Mouse (Mus musculus) hindbrain, embryonic 11.5 days (tissue): Measurements from ENCODE around the gene Fam57b. TPM values are rescaled to one million over a fixed set of nuclear protein-coding genes. Genes with fewer than 3 reads are reported as not detected.

Experiments used
- ATAC-seq: fragments of 200-750 bp; cut with Nextera tagmentation; 2 replicates; pipeline ENCODE4 v1.8.0; 2017; ENCODE audit warnings: mild to moderate bottlenecking, moderate TSS enrichment, moderate library complexity; ENCODE audit not compliant: low FRiP score
- DNase-seq: peaks from one replicate; pipeline ENCODE4 v3.0.0-alpha.2; 2015; ENCODE audit warnings: low spot score
- H3K27ac ChIP-seq: fragments of 300-500 bp; sonication (generic); 2 replicates; pipeline ENCODE4 v1.5.1; 2014; ENCODE audit warnings: mild to moderate bottlenecking, low read depth, low read length
- H3K27me3 ChIP-seq: fragments of 300-500 bp; sonication (generic); 2 replicates; pipeline ENCODE4 v1.6.1; 2014; ENCODE audit warnings: mild to moderate bottlenecking, low read length, moderate library complexity, mixed read lengths; ENCODE audit not compliant: control insufficient read depth, insufficient read depth
- H3K36me3 ChIP-seq: fragments of 300-500 bp; sonication (generic); 2 replicates; pipeline ENCODE4 v1.6.1; 2014; ENCODE audit warnings: mild to moderate bottlenecking, low read length, moderate library complexity, mixed read lengths; ENCODE audit not compliant: control insufficient read depth, insufficient read depth
- H3K4me1 ChIP-seq: fragments of 300-500 bp; sonication (generic); replicated peaks from 2 replicates; pipeline ENCODE4 v1.6.1; 2014; ENCODE audit warnings: low read length, mixed read lengths; ENCODE audit not compliant: control insufficient read depth, insufficient read depth
- H3K4me2 ChIP-seq: fragments of 300-500 bp; sonication (generic); replicated peaks from 2 replicates; pipeline ENCODE4 v1.6.1; 2014; ENCODE audit warnings: mild to moderate bottlenecking, low read depth, low read length
- H3K4me3 ChIP-seq: fragments of 300-500 bp; sonication (generic); 2 replicates; pipeline ENCODE4 v1.5.1; 2014; ENCODE audit warnings: low read depth, low read length
- H3K9ac ChIP-seq: fragments of 300-500 bp; sonication (generic); 2 replicates; pipeline ENCODE4 v1.6.1; 2014; ENCODE audit warnings: low read depth, low read length
- H3K9me3 ChIP-seq: fragments of 300-500 bp; sonication (generic); 2 replicates; pipeline ENCODE4 v1.6.1; 2016; ENCODE audit warnings: low read length; ENCODE audit not compliant: control insufficient read depth
- WGBS: fragments of 180-500 bp; shearing (Covaris S2); extraction: QIAGEN DNeasy Blood & Tissue Kit; methylation state at CpG from one replicate; pipeline ENCODE4 v1.1.7; 2014; 5-methylcytosine and 5-hydroxymethylcytosine counted together
- polyA plus RNA-seq: library from polyadenylated mRNA; unstranded; fragments of >200 nt; fragmentation: Nextera tagmentation; extraction: Ambion mirVana; gene quantifications from 2 replicates; pipeline ENCODE4 v1.2.1, GENCODE M21; 2014

Gene Fam57b
- polyA plus RNA-seq, 1 experiment from 2014 or later, result 16.3 TPM

DNA sequence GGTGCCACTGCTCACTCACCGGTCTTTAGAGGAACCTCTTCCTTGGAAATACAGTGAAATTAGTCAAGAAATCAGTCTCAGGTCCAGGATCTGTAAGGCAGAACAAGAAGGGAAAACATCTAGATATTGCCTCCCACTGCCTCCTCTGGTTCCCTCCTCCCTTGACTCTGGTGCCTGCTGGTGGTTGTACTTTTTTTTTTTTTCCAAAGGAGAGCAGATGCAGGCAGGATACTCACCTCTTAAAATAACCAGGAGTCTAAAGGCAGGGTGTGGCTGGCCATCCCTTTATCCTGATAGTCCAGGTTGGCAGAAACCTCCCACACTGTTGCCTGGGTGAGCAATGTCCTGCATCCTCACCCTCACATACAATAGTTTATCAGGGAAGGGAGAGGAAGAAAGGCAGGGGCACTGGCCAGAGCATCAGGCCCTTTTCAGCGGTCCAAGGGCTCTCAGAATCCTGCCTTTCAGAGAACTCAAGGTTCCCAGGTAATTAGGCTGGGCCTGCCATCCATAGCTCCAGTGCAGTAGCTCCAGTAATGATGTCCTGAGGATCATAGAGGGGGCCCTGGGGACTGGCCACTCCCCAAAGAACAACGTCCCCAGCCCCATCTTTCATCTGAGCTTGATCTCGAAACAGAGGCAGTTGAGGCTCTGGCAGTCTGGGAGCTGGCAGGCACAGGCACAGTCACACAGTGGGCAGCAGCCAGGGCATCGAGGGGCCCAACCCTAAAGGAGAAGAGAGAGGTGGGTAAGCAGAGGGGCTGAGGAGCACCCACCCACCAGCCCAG is 3.0 kb downstream of the Fam57b start:
- H3K27me3 ChIP-seq, result no peaks in the 10 kb centered on the region
- H3K4me1 ChIP-seq, result peaks cover 2% of the 10 kb centered on the region
- H3K27ac ChIP-seq, result peak overlapping the region; percentile 89; the same call in 1 of the 2 replicates
- ATAC-seq (no peak), DNase-seq (no peak)
- peak overlapping the region; percentile 64 for H3K9ac ChIP-seq
- H3K9me3 ChIP-seq, result no peaks in the 10 kb centered on the region
- peaks cover 5% of the 10 kb centered on the region; the same call in 1 of the 2 replicates for H3K36me3 ChIP-seq
- H3K4me2 ChIP-seq, result peak overlapping the region; percentile 89
- peak overlapping the region; percentile 75 for H3K4me3 ChIP-seq
- 48% methylated on average over 5 of the region's 5 CpGs for WGBS

DNA sequence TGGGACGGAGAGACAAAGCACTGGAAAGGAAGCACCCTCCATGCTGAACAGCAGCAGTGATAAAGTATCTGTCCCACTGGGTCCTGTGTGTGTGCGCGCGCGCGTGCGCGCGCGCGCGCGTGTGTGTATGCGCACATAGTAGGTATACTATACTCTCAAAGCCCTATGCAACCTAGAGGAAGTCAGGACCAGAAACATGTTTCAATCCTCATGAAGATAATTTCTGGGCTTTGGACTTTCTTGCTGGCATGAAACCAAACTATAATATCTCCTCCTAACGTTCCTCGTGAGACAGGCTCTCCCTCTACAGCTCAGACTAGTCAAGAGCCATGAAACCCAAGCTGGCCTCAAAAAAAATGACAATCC is 3.6 kb downstream of the Fam57b start:
- Histone ChIP-seq H3K4me3 (no peak overlapping the region), H3K36me3 (peaks cover 5% of the 10 kb centered on the region; the same call in 1 of the 2 replicates), H3K9me3 (no peaks in the 10 kb centered on the region), H3K27ac (no peak overlapping the region), H3K9ac (no peak overlapping the region), H3K27me3 (no peaks in the 10 kb centered on the region), H3K4me1 (peaks cover 2% of the 10 kb centered on the region), H3K4me2 (no peak overlapping the region)
- DNase-seq, result no peak
- 96% methylated on average over 16 of the region's 16 CpGs for WGBS
- no peak for ATAC-seq

DNA sequence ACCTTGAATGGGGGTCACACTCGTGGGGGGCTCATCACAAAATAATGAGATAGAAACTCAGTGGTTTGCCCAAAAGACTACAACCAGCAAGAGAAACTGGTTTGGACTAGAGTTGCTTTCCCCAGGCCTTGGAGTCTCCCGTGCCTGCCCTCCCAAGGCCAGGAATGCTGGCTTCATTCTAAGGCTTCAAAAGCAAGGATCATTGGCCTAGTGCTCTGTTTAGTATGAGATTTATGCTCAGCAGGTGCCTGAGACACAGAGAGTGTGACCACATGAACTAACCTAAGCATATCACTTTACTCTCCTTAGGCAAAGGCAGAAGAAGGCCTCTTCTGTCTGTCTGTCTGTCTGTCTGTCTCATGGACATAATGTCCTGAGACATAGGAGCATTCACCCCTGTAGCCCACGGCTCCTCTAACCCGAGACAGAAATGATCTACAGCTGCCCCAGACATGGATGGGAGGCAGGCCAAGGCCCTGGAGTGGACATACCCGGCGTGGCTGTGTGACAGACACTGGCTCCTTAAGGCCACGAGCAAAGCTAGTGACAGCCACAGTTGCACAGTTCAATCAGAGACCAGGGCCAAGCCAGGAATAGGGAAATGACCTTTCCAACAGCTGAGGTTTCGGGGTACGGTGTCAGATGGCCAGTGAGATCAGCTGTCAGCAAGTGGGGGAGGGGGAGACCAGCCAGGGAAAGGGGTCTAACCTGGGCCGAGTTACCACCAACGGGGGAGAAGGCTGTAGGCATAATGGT is 4.8 kb downstream of the Fam57b start:
- H3K9me3 ChIP-seq, result no peaks in the 10 kb centered on the region
- ATAC-seq (no peak), DNase-seq (no peak)
- no peaks in the 10 kb centered on the region; the same call in none of the 2 replicates for H3K4me1 ChIP-seq
- H3K4me3 ChIP-seq, result no peak overlapping the region
- H3K27me3 ChIP-seq, result no peaks in the 10 kb centered on the region
- no peak overlapping the region for H3K27ac ChIP-seq
- 86% methylated on average over 11 of the region's 11 CpGs for WGBS
- H3K9ac ChIP-seq, result no peak overlapping the region
- peaks cover 2% of the 10 kb centered on the region; the same call in 1 of the 2 replicates for H3K36me3 ChIP-seq
- no peak overlapping the region for H3K4me2 ChIP-seq

DNA sequence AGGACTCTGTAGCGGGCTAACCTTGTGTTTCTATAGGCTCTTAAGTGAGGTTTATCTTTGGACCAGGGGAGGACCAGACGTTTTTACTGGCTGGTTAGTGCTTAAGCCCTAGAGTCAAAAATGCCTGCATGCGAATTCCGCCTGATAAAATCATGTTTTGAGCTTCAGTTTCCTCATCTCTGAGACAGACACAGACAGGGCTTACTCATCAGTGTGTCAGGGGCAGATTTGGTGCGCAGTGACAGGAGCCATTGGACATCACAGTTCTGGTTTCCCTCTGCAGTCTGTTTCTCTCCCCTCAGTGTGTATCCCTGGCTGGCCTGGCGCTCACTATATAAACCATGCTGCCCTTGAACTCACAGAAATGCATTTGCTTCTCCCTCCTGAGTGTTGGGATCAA is 5.7 kb downstream of the Fam57b start:
- 95% methylated on average over 6 of the region's 6 CpGs for WGBS
- H3K4me1 ChIP-seq, result peaks cover 6% of the 10 kb centered on the region

DNA sequence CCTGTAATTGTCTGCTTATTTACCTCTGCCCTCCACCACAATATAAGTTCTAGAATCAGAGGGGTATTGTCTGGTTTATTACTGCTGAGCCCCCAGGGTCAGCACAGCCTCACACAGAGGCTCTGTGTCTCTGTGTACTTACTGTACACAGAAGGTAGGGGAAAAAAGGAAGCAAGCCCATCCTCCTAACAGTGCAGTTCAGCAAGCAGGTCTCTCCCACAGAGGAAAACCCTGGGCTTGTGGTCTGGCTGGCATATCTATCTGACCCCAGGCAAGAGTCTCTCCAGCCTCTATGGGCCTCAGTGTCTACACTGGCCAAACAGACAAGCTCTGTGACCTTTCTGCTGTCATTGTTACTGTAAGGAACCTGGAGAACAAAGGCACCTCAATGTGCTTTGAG is 6.3 kb downstream of the Fam57b start:
- Histone ChIP-seq H3K4me1 (peaks cover 9% of the 10 kb centered on the region), H3K9me3 (no peaks in the 10 kb centered on the region), H3K36me3 (peaks cover 2% of the 10 kb centered on the region; the same call in 1 of the 2 replicates), H3K4me3 (no peak overlapping the region), H3K27me3 (no peaks in the 10 kb centered on the region), H3K4me2 (no peak overlapping the region), H3K27ac (no peak overlapping the region), H3K9ac (no peak overlapping the region)
- ATAC-seq (no peak), DNase-seq (no peak)

More for the DNA sequence above, 5.7 kb downstream of the Fam57b start:
- ATAC-seq (no peak), DNase-seq (no peak)
- peaks cover 2% of the 10 kb centered on the region; the same call in 1 of the 2 replicates for H3K36me3 ChIP-seq
- no peaks in the 10 kb centered on the region for H3K9me3 ChIP-seq
- H3K9ac ChIP-seq, result no peak overlapping the region
- no peak overlapping the region for H3K4me3 ChIP-seq
- no peaks in the 10 kb centered on the region for H3K27me3 ChIP-seq
- H3K4me2 ChIP-seq, result no peak overlapping the region
- no peak overlapping the region for H3K27ac ChIP-seq

DNA sequence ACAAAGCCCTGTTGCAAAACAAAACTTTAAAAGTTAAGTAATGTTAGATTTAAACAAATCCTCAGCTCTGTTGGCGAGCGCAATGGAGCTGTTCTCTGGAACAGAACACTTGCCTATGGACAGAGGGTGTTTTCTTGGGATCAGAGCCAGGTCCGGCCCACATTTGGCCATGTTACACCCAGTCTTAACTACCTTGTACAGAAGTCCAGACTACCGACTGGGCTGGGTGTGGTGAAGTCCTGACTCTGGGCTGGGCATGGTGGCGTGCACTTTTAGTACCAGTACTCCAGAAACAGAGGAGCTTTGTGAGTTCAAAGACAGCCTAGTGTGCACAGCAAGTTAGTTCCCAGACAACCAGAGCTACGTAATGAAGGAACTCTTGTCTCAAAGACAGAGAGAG is 9.5 kb downstream of the Fam57b start:
- Histone ChIP-seq H3K4me1 (peaks cover 9% of the 10 kb centered on the region), H3K9me3 (no peaks in the 10 kb centered on the region), H3K27ac (no peak overlapping the region), H3K4me3 (no peak overlapping the region), H3K9ac (no peak overlapping the region), H3K27me3 (no peaks in the 10 kb centered on the region), H3K36me3 (peaks cover 2% of the 10 kb centered on the region; the same call in 1 of the 2 replicates), H3K4me2 (no peak overlapping the region)
- ATAC-seq, result no peak
- WGBS, result 84% methylated on average over 6 of the region's 6 CpGs
- DNase-seq, result no peak

DNA sequence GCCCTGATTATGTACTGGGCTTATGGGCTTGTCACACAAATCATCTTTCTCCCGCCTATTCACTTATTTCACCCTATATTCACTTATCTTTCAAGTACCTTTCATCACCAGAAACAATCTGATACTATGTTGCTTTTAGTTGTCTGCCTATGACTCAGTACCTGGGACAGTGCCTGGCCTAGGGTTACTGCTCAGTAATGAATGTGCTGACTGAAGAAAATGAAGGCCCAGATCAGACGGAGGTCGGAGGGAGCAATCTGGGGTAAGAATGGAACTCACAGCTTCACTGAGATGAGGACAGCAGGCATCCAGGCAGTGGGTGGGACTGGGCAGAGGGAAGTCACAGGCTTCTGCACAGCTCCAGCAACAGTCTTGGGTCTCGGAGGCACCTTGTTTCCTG is 9.9 kb downstream of the Fam57b start:
- H3K9ac ChIP-seq, result peak overlapping the region; percentile 81; the same call in 1 of the 2 replicates
- ATAC-seq, result no peak
- WGBS, result 66% methylated on average over 4 of the region's 4 CpGs
- H3K4me3 ChIP-seq, result no peak overlapping the region
- no peak overlapping the region for H3K27ac ChIP-seq
- no peaks in the 10 kb centered on the region for H3K9me3 ChIP-seq
- peak overlapping the region; percentile 85 for H3K4me2 ChIP-seq
- peaks cover 2% of the 10 kb centered on the region; the same call in 1 of the 2 replicates for H3K36me3 ChIP-seq
- no peaks in the 10 kb centered on the region for H3K27me3 ChIP-seq
- H3K4me1 ChIP-seq, result peaks cover 9% of the 10 kb centered on the region
- no peak for DNase-seq

DNA sequence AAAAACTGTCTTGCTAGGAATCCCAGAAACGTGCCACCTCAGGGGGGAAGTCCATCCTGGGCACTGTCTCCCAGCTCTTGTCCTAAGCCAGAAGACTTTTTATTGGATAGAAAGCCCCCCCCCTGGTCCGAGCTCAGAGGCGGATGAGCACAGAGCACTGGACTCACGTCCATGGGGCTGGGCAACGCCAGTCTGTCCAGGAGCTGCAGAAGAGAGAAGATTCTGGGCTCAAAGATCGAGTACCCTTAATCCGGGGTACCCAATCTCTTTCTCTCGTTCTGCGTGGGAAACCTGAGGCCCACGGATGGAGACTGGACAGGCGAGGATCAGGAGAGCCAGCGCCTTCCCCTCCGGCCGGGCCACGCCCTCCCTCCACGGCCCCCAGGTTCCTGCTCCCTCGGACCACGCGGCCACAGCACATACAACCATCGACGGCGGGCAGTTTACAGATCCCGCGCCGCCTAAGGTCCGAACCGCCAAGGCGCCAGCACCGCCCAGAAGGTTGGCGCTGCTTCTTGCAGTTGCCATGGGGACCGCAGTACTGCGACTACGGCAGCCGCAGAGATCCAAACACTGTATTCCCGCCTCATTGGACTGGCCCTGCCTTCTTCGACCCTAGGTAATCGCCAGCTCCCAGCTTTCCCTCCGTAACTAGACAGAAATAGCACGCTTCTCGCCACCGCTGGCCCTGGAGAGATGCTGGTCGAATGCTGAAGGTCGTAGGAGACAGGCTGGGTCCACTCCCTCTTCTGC is 11.4 kb downstream of the Fam57b start:
- WGBS, result under 1% methylated on average over 39 of the region's 43 CpGs
- Histone ChIP-seq H3K36me3 (peaks cover 2% of the 10 kb centered on the region; the same call in 1 of the 2 replicates), H3K9ac (peak overlapping the region; percentile 81), H3K4me2 (peak overlapping the region; percentile 85), H3K4me3 (peak overlapping the region; percentile 60), H3K27ac (peak overlapping the region; percentile 58; the same call in 1 of the 2 replicates), H3K9me3 (no peaks in the 10 kb centered on the region), H3K27me3 (no peaks in the 10 kb centered on the region), H3K4me1 (peaks cover 9% of the 10 kb centered on the region)
- peak; percentile 88 for DNase-seq
- ATAC-seq, result peak; percentile 93
